Mouse (Mus musculus) adrenal gland, postnatal 14 days (tissue): ENCODE data around the gene Kremen2. TPM values are rescaled to one million over a fixed set of nuclear protein-coding genes. Genes with fewer than 3 reads are reported as not detected.
A peak's percentile ranks its signal among the peaks of the same experiment; 100 is the strongest.

Experiments
- DNase-seq: peaks from one replicate; pipeline ENCODE4 v3.0.0; 2021; ENCODE audit warnings: mixed read lengths
- total RNA-seq: library from RNA; stranded (reverse); gene quantifications from 2 replicates; pipeline ENCODE4 v1.2.3, GENCODE M21; 2021

Kremen2 gene
- total RNA-seq, 1 experiment from 2014 or later: not detected

DNA sequence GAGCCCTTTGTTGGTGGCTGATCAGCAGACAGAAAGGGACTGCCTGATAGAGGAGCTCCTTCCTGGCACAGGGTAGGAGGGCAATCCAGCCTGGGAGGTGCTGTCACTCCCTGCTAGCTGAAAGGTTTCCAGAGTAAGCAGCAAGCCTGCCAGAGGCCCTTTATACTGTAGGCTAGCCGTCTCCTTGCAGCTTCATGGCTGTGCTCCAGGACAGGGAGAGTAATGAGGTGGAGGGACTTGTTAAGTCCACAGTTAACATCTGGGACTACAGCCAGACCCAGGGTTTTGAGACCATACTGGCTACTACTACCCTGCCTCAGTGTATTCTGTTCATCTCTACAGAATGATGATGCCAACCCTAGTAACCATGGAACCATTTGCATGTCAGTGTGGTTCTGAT is 11.3 kb downstream of the Kremen2 start:
- DNase-seq: no peak

DNA sequence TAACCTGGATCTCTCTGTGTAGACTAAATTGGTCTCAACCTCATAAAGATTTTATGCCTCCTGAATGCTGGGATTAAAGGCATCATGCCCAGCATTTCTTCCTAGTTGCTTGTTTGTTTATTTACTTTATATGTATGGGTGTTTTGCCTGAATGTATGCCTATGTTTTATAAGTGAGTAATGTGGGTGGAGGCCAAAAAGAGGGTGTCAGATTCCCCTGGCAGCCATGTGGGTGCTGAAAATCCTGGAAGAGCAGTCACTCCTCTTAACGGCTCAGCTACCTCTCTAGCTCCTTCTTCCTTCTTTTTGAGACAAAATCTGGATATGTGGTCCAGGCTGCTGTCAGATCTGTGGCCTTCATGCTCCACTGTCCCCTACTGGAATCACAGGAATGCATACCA is 15.2 kb downstream of the Kremen2 start:
- DNase-seq: no peak

DNA sequence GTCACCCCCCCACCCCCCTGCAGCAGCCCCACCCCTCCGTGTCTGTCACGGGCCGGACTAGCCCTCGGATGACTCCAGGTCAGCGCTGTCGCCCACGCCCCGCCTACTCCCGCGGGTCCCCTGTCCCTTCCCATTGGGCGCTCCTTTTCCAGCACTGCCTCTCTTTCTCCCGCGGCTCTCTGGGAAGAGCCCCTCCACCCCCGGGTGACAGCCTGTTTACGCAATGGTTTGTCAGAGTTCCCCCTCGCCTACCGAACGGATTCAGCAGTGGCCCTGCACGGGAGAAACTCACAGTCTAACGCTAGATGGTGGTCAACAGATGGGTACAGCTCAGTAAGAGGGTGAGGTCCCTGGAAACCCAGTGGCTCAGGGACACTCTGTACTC is 18.9 kb downstream of the Kremen2 start:
- peak; percentile 91 for DNase-seq

- peak; percentile 98 for DNase-seq
These were observed 19.5 kb downstream of the Kremen2 start, which contains the start of gene Pkmyt1 for GRCm38 (mm10) chr17:23725999-23726757. Gene Pkmyt1, plus strand, starts transcription at chr17:23726336.

GRCm38 (mm10) chr17:23725477-23725876 is 20.2 kb downstream of the Kremen2 start:
- DNase-seq: no peak

- no peak for DNase-seq
These were observed 23.1 kb downstream of the Kremen2 start, which contains the start of gene 1520401A03Rik for GRCm38 (mm10) chr17:23722376-23723125. Gene 1520401A03Rik, minus strand, starts transcription at chr17:23722783.

DNA sequence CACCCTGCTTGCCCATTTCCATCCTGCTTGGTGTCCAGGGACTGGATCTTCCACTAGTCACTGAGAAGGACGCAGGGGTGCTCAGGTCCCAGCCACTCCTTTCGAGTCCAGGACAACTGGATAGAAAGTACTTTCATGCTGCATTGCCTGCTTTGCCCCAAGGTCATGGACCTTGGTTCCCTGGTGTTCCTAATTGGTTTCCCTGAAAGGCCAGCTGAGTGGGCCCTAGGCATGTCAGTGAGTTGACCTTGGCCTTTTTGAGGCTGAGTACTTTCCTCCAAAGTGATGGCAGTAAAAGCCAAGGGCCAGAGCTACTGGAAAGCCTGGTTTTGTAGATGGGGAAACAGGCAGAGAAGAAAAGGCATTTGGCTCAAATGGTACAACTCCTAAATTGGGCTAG is 23.7 kb downstream of the Kremen2 start:
- peak; percentile 48 for DNase-seq

- DNase-seq: no peak
These were observed 26.2 kb downstream of the Kremen2 start for GRCm38 (mm10) chr17:23719455-23719854.

GRCm38 (mm10) chr17:23717003-23717402 is 28.6 kb downstream of the Kremen2 start:
- no peak for DNase-seq

- DNase-seq: peak; percentile 89
These were observed 39.4 kb downstream of the Kremen2 start for GRCm38 (mm10) chr17:23706212-23706611.

DNA sequence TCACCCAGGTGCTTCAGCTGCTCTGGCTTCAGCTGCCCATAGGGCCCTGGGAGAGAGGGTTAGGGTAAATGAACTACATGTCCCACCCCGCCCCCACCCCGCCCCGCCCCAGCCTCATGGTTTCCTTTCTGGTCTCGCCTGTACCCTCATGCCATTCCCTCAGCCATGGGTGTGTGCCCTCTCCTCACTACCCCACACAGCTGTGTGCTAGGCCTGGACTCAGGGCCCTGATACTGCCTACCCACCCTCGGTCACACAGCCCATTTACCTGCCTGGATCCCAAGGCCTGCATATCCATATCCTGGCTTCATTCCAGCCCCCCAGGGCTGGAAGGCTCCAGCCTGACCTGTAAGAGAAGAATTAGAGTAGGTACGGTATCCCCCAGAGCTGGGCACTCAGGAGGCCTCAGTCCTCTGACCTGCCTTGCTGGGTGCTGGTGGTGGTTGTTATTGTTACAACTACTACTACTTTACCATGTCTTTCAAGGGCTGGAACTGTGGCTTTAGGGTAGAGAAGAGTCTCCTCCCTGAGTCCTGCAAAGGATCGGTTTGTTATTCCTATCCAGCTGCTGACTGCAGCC is 40.0 kb downstream of the Kremen2 start:
- DNase-seq: no peak

DNA sequence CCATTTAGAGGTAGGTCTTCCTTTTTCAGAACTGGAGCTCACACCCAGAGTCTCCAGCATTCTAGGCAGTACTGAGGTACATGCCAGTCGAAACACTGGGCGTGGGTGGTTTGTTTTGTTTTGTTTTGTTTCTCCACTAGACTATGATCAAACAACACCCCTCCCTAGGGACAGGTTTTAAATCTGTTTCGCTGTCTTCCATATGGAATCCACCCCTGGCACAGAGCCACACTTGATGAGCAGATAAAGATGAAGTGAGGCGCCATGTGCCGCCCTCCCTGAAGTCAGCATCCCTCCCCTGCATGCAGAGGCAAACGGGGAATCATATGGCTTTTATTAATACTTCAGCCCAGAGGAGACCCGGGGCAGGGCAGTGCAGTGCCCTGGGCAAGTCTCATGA is 40.9 kb downstream of the Kremen2 start:
- no peak for DNase-seq

GRCm38 (mm10) chr17:23703301-23703700 is 42.3 kb downstream of the Kremen2 start:
- DNase-seq: no peak

DNA sequence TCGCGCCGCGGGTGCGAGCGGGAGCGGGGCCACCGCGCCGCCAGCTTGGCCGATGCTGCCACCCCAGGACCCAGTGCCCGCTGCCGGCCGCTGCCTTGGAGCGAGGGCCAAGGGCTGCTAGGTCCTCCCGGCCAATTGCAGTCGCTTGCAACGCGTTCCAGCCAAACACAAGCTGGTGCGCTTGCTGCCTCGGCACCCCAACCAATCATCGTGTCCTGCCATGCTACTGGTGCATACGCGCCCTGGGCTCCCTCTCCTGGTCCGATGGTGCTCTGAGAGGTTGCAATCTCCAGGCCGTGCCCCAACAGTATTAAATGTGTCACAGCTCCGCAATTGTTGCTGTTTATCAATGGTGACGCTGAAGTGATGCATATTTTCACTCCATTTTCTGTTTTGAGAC is 45.6 kb downstream of the Kremen2 start:
- DNase-seq: peak; percentile 96

- peak; percentile 60 for DNase-seq
These were observed 46.2 kb downstream of the Kremen2 start for GRCm38 (mm10) chr17:23699131-23700077.

GRCm38 (mm10) chr17:23695801-23696200 is 49.8 kb downstream of the Kremen2 start:
- DNase-seq: no peak

- DNase-seq: no peak
These were observed 51.1 kb downstream of the Kremen2 start for GRCm38 (mm10) chr17:23694491-23694890.
